In genomic region chr2:137493600-137493999, GRCm38 (mm10) we compare ENCODE assay signal across 20 mouse cellular contexts.
DNase-seq lines count a peak whose midpoint lies in the region; ATAC-seq and TF ChIP-seq lines count a peak whose summit lies in the region.
"Had no signal": no experiment of that assay in that cellular context is flagged by ENCODE, and none has a peak within 500 bp of the region (broad histone marks: within the 10 kb centered on the region; RNA-seq: fewer than 3 reads in every experiment).

No protein-coding gene starts in this region.

- ATAC-seq in midbrain, embryonic 11.5 days (ENCODE audit: low FRiP score): no peak
- no peak for ATAC-seq in forebrain, postnatal 0 days
- ATAC-seq: forebrain, embryonic 13.5 days; hindbrain, postnatal 0 days had no signal

- H3ac ChIP-seq in C2C12 (ENCODE audit: control insufficient read depth, insufficient read length, low read depth): no peak overlapping the region

- WGBS in embryonic facial prominence, embryonic 10.5 days: 88% methylated on average over 5 of the region's 5 CpGs
- WGBS in midbrain, embryonic 11.5 days: 90% methylated on average over 5 of the region's 5 CpGs
- WGBS in forebrain, postnatal 0 days: 87% methylated on average over 5 of the region's 5 CpGs

- no peak overlapping the region for H3K9ac ChIP-seq in midbrain, embryonic 11.5 days (ENCODE audit: low read length)
- no peak overlapping the region for H3K9ac ChIP-seq in forebrain, postnatal 0 days
- H3K9ac ChIP-seq: embryonic facial prominence, embryonic 13.5 days; forebrain, embryonic 13.5 days; hindbrain, embryonic 13.5 days had no signal

- H3K27ac ChIP-seq in embryonic facial prominence, embryonic 10.5 days (replicated peaks): no peak overlapping the region
- H3K27ac ChIP-seq in midbrain, embryonic 11.5 days (ENCODE audit: low read depth, low read length): no peak overlapping the region
- no peak overlapping the region for H3K27ac ChIP-seq in forebrain, postnatal 0 days (ENCODE audit: low read depth, low read length)
- H3K27ac ChIP-seq: embryonic facial prominence, embryonic 13.5 days; forebrain, embryonic 13.5 days; heart, embryonic 10.5 days; hindbrain, embryonic 13.5 days; hindbrain, postnatal 0 days had no signal

- H3K79me2 ChIP-seq in C2C12 (ENCODE audit: control insufficient read depth, insufficient read depth): no peaks in the 10 kb centered on the region

- TF ChIP-seq CTCF in C2C12 (IDR thresholded peaks at IDR 0.05; ENCODE audit: control insufficient read depth, insufficient read depth, insufficient read length): no peak
- TF ChIP-seq CTCF in forebrain, postnatal 0 days (IDR thresholded peaks at IDR 0.05; ENCODE audit: low read depth): no peak

- no peaks in the 10 kb centered on the region for H3K9me3 ChIP-seq in embryonic facial prominence, embryonic 10.5 days
- no peaks in the 10 kb centered on the region for H3K9me3 ChIP-seq in midbrain, embryonic 11.5 days (ENCODE audit: control insufficient read depth, low read length)
- H3K9me3 ChIP-seq in forebrain, postnatal 0 days (ENCODE audit: low read length): no peaks in the 10 kb centered on the region
- H3K9me3 ChIP-seq: embryonic facial prominence, embryonic 13.5 days; forebrain, embryonic 13.5 days; heart, embryonic 10.5 days; hindbrain, embryonic 13.5 days had no signal

- no peak overlapping the region for H3K4me3 ChIP-seq in C2C12 (ENCODE audit: insufficient read depth, poor library complexity, severe bottlenecking)
- H3K4me3 ChIP-seq in embryonic facial prominence, embryonic 10.5 days: no peak overlapping the region
- no peak overlapping the region for H3K4me3 ChIP-seq in midbrain, embryonic 11.5 days (ENCODE audit: low read depth, low read length)
- no peak overlapping the region for H3K4me3 ChIP-seq in forebrain, postnatal 0 days (ENCODE audit: low read depth, low read length)
- H3K4me3 ChIP-seq: embryonic facial prominence, embryonic 13.5 days; forebrain, embryonic 13.5 days; heart, embryonic 10.5 days; hindbrain, embryonic 13.5 days had no signal

- no peaks in the 10 kb centered on the region for H3K27me3 ChIP-seq in C2C12 (ENCODE audit: control insufficient read depth, insufficient read depth, insufficient read length)
- H3K27me3 ChIP-seq in embryonic facial prominence, embryonic 10.5 days (replicated peaks; ENCODE audit: low read depth, poor library complexity, severe bottlenecking): no peaks in the 10 kb centered on the region
- no peaks in the 10 kb centered on the region for H3K27me3 ChIP-seq in midbrain, embryonic 11.5 days (ENCODE audit: control insufficient read depth, insufficient read depth, low read length)
- no peaks in the 10 kb centered on the region for H3K27me3 ChIP-seq in forebrain, postnatal 0 days (ENCODE audit: insufficient read depth, low read length)
- H3K27me3 ChIP-seq: embryonic facial prominence, embryonic 13.5 days; forebrain, embryonic 13.5 days; hindbrain, embryonic 13.5 days had no signal

- no peaks in the 10 kb centered on the region for H3K79me3 ChIP-seq in C2C12 (ENCODE audit: low read depth)

- intact Hi-C loops in heart, postnatal 14 days (cut with DNase I): no loop called here

- DNase-seq in heart, adult 18-20 months: peak; percentile 13 to 19
- no peak for DNase-seq in heart, postnatal 14 days
- DNase-seq in 3134 (ENCODE audit: extremely low read depth, insufficient read length, low spot score) (peak; percentile 13), adipocyte (ENCODE audit: low spot score) (peak; percentile 80)
- no peak for DNase-seq in embryonic facial prominence, embryonic 10.5 days (ENCODE audit: low spot score)
- DNase-seq in midbrain, embryonic 11.5 days (ENCODE audit: low spot score, missing footprints): no peak
- DNase-seq in forebrain, postnatal 0 days: no peak
- DNase-seq: adrenal gland, postnatal 14 days; B cell, adult 2 months; cerebellum, adult 11-12 months; cerebellum, adult 9-10 months; cerebellum, postnatal 25 days; heart, postnatal 10 days; kidney, adult 11 months had no signal

- no peak overlapping the region for H3K4me2 ChIP-seq in midbrain, embryonic 11.5 days
- no peak overlapping the region for H3K4me2 ChIP-seq in forebrain, postnatal 0 days (ENCODE audit: low read depth)
- H3K4me2 ChIP-seq: embryonic facial prominence, embryonic 13.5 days; forebrain, embryonic 13.5 days; hindbrain, embryonic 13.5 days had no signal

- H3K4me1 ChIP-seq in embryonic facial prominence, embryonic 10.5 days: no peaks in the 10 kb centered on the region
- no peaks in the 10 kb centered on the region for H3K4me1 ChIP-seq in midbrain, embryonic 11.5 days (ENCODE audit: control insufficient read depth, insufficient read depth, low read length)
- H3K4me1 ChIP-seq in forebrain, postnatal 0 days (ENCODE audit: insufficient read depth): no peaks in the 10 kb centered on the region
- H3K4me1 ChIP-seq: embryonic facial prominence, embryonic 13.5 days; forebrain, embryonic 13.5 days; heart, embryonic 10.5 days; hindbrain, embryonic 13.5 days had no signal

- no peaks in the 10 kb centered on the region for H3K36me3 ChIP-seq in C2C12 (ENCODE audit: control insufficient read depth, insufficient read depth)
- H3K36me3 ChIP-seq in embryonic facial prominence, embryonic 10.5 days (replicated peaks): no peaks in the 10 kb centered on the region
- no peaks in the 10 kb centered on the region for H3K36me3 ChIP-seq in midbrain, embryonic 11.5 days (ENCODE audit: control insufficient read depth, insufficient read depth, low read length)
- H3K36me3 ChIP-seq in forebrain, postnatal 0 days (ENCODE audit: insufficient read depth): no peaks in the 10 kb centered on the region
- H3K36me3 ChIP-seq: embryonic facial prominence, embryonic 13.5 days; heart, embryonic 10.5 days; hindbrain, embryonic 13.5 days had no signal

TF ChIP-seq in C2C12, 6 proteins besides CTCF, POLR2A, EP300 and RAD21:
- TF ChIP-seq FOSL1 (IDR thresholded peaks at IDR 0.05; ENCODE audit: insufficient read depth, low read length, poor library complexity, severe bottlenecking) (peak; percentile 15), MYOG (IDR thresholded peaks at IDR 0.05; ENCODE audit: control insufficient read depth, extremely low read depth, insufficient read length) (no peak), MAX (IDR thresholded peaks at IDR 0.05) (peak; percentile 81), MYOD1 (IDR thresholded peaks at IDR 0.05; ENCODE audit: control insufficient read depth, insufficient read length, low read depth) (no peak), USF1 (IDR thresholded peaks at IDR 0.05; ENCODE audit: low read depth) (no peak), CEBPB (IDR thresholded peaks at IDR 0.05; ENCODE audit: low read depth) (peak; percentile 99)

Comparison
In these comparisons a context has a peak if more than half of its experiments do, and no peak if none do; other contexts are left out.
1. DNase-seq: peak in heart, adult 18-20 months (2 of 2), 3134 (single experiment) and adipocyte (single experiment); none in heart, postnatal 14 days (0 of 2), embryonic facial prominence, embryonic 10.5 days (single experiment), midbrain, embryonic 11.5 days (single experiment) and forebrain, postnatal 0 days (single experiment).